Mouse (Mus musculus): ENCODE data around the gene Bpifa5. TPM values are rescaled to one million over a fixed set of nuclear protein-coding genes. Genes with fewer than 3 reads are reported as not detected.
"Not testable (repeated sequence)": the region's sequence is repeated elsewhere in the genome, so short reads cannot be mapped to it uniquely, and the experiment has no call there.

Bpifa5 gene
- polyA plus RNA-seq, 1 experiment: not detected

DNA sequence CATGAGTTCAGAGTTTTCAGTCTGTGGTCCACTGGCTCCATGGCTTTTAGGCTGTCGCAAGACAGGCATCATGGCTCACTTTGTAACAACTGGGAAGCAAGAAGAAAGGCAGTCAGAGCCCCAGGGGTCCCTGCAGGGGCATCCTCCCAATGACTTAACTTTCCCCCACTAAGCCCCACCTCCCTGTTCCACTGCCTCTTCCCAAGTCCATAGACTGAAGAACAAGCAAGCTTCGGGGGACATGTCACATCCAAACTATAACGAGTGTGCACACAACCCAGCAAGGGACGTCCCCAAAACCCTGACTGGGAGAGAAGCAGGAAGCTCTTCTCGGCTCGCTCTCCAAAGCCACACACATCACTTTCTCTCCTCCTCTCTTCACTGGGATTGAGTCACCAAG, 9.2 kb downstream of the Bpifa5 start:
- Histone ChIP-seq H3K4me3 (replicated peaks; ENCODE audit: control insufficient read depth, low read depth, low read length) (no peak overlapping the region), H3K4me1 (ENCODE audit: control insufficient read depth, insufficient read depth, low read length) (no peaks in the 10 kb centered on the region), H3K27ac (ENCODE audit: control insufficient read depth, insufficient read depth, low read depth, low read length, poor library complexity) (no peak overlapping the region)
- TF ChIP-seq POLR2A (IDR thresholded peaks at IDR 0.05; ENCODE audit: borderline replicate concordance, control insufficient read depth, low read depth, low read length): no peak
- no peak for TF ChIP-seq CTCF (IDR thresholded peaks at IDR 0.05; ENCODE audit: control insufficient read depth, insufficient read depth, low read length)
- 60% methylated on average over 6 of the region's 6 CpGs for WGBS

DNA sequence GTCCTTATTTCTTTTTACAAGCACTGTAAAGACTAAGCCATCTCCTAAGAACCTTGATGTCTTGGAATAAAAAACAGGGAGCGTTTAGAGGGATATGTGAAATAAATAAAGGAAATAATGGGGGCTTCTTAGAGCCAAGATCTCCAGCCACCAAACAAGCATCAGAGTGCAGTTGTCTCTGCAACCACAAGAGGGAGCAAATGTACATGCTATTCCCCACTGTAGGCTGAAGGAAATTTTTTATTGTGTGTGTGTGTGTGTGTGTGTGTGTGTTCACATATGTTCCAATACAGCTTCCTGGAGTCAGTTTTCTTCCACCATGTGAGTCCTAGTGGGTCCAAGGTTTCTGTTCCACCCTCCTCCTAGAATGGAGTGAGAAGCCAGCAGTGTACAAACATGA, 10.9 kb downstream of the Bpifa5 start:
- H3K4me1 ChIP-seq (ENCODE audit: control insufficient read depth, insufficient read depth, low read length): no peaks in the 10 kb centered on the region
- H3K4me3 ChIP-seq (replicated peaks; ENCODE audit: control insufficient read depth, low read depth, low read length): no peak overlapping the region
- no peak overlapping the region for H3K27ac ChIP-seq (ENCODE audit: control insufficient read depth, insufficient read depth, low read depth, low read length, poor library complexity)
- WGBS: 36% methylated on average over 1 of the region's 1 CpGs
- no peak for TF ChIP-seq CTCF (IDR thresholded peaks at IDR 0.05; ENCODE audit: control insufficient read depth, insufficient read depth, low read length)

DNA sequence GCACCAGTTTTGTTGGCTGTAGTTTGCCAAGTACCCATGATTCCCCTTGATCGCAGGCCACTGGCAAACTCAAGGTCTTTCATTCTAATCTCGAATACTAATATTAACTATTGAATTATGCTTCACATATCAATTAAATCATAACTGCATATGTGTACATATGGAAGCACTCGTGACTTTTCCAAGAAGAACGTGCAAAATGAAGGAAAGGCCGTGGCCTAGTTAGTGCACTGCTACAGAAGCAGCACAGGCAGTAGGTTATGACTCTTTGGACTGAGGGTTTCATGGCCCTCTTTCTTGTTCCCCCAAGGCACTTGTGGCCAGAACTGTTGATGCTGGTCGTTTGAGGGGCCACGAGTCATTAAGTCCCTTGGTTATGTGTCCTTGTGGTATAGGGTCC, 19.5 kb downstream of the Bpifa5 start:
- H3K4me3 ChIP-seq (replicated peaks; ENCODE audit: control insufficient read depth, low read depth, low read length); H3K27ac ChIP-seq (ENCODE audit: control insufficient read depth, insufficient read depth, low read depth, low read length, poor library complexity); H3K4me1 ChIP-seq (ENCODE audit: control insufficient read depth, insufficient read depth, low read length): not testable (repeated sequence)
- 76% methylated on average over 7 of the region's 7 CpGs for WGBS

DNA sequence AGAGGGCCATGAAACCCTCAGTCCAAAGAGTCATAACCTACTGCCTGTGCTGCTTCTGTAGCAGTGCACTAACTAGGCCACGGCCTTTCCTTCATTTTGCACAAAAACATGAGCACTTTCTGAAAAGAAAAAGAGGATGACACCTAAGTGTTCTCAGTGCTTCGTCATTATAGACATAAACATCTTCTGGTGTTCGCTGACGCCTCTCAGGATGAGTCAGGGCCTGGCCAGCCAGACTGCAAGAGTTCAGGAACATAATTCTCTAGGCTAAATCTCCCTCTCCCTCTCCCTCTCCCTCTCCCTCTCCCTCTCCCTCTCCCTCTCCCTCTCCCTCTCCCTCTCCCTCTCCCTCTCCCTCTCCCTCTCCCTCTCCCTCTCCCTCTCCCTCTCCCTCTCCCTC, 20.7 kb downstream of the Bpifa5 start:
- WGBS: 76% methylated on average over 4 of the region's 4 CpGs
- H3K27ac ChIP-seq (ENCODE audit: control insufficient read depth, insufficient read depth, low read depth, low read length, poor library complexity); H3K4me1 ChIP-seq (ENCODE audit: control insufficient read depth, insufficient read depth, low read length); H3K4me3 ChIP-seq (replicated peaks; ENCODE audit: control insufficient read depth, low read depth, low read length): not testable (repeated sequence)

DNA sequence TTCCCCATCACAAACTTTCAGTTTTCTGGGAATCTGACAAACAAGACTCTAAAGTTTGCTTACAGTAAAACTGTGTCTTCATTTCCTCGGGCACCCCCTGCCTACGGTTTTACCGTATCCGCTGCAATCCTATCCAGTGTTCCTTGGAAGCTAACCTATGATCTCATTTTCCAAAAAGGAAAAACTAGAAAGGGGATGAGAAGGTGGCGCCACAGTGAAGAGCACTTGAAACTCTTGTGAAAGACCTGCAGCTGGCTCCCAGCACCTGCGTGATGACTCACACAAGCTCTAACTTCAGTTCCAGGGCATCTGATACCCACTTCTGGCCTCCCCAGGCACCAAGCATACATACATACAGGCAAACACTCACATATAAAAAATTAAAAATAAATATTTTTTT, 22.9 kb downstream of the Bpifa5 start:
- no peak for TF ChIP-seq POLR2A (IDR thresholded peaks at IDR 0.05; ENCODE audit: borderline replicate concordance, control insufficient read depth, low read depth, low read length)
- no peak for TF ChIP-seq CTCF (IDR thresholded peaks at IDR 0.05; ENCODE audit: control insufficient read depth, insufficient read depth, low read length)
- 77% methylated on average over 6 of the region's 6 CpGs for WGBS
- H3K4me1 ChIP-seq (ENCODE audit: control insufficient read depth, insufficient read depth, low read length): no peaks in the 10 kb centered on the region
- H3K4me3 ChIP-seq (replicated peaks; ENCODE audit: control insufficient read depth, low read depth, low read length): no peak overlapping the region
- no peak overlapping the region for H3K27ac ChIP-seq (ENCODE audit: control insufficient read depth, insufficient read depth, low read depth, low read length, poor library complexity)

DNA sequence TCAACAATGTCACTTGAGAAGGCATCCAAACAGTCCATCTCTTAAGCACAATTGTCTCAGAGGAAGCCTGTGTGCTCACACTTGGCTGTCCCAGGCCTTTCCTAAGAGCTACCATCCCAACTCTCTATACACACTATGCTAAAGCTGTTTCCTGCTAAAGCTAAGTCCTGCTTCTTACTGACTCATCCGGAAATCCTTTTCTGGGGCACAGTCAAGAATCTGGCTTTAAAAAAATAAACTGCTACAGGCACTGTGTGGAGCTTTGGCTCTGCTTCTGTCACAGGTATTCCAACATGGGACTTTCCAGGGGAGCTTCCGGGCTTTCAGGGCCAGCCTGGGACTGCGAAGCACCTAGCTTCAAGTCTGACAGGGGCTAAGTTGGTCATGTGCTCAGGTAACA, 23.3 kb downstream of the Bpifa5 start:
- no peaks in the 10 kb centered on the region for H3K4me1 ChIP-seq (ENCODE audit: control insufficient read depth, insufficient read depth, low read length)
- H3K4me3 ChIP-seq (replicated peaks; ENCODE audit: control insufficient read depth, low read depth, low read length): no peak overlapping the region
- TF ChIP-seq POLR2A (IDR thresholded peaks at IDR 0.05; ENCODE audit: borderline replicate concordance, control insufficient read depth, low read depth, low read length) (no peak), CTCF (IDR thresholded peaks at IDR 0.05; ENCODE audit: control insufficient read depth, insufficient read depth, low read length) (no peak)
- WGBS: 52% methylated on average over 3 of the region's 3 CpGs
- H3K27ac ChIP-seq (ENCODE audit: control insufficient read depth, insufficient read depth, low read depth, low read length, poor library complexity): no peak overlapping the region

DNA sequence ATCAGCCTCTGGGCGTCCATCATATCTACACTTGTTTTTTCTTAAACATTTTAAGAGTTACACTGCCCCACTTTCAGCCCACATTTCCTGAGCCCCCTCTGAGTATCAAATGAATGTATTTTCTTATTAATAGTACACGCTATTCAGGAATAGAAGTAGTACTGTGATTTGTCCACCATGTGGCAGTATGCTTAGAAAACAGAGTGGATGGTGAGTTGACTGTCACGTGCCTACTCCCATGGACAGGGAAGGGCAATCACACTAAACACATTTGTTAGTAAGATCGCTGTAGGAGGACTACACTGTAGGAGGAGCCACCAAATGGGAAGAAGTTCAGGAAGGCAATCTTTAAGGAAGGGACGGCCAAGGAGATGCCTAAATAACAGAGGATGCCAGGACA, 25.1 kb downstream of the Bpifa5 start:
- WGBS: 29% methylated on average over 5 of the region's 5 CpGs
- Histone ChIP-seq H3K4me1 (ENCODE audit: control insufficient read depth, insufficient read depth, low read length) (no peaks in the 10 kb centered on the region), H3K27ac (ENCODE audit: control insufficient read depth, insufficient read depth, low read depth, low read length, poor library complexity) (no peak overlapping the region), H3K4me3 (replicated peaks; ENCODE audit: control insufficient read depth, low read depth, low read length) (no peak overlapping the region)
- TF ChIP-seq POLR2A (IDR thresholded peaks at IDR 0.05; ENCODE audit: borderline replicate concordance, control insufficient read depth, low read depth, low read length): no peak
- no peak for TF ChIP-seq CTCF (IDR thresholded peaks at IDR 0.05; ENCODE audit: control insufficient read depth, insufficient read depth, low read length)

DNA sequence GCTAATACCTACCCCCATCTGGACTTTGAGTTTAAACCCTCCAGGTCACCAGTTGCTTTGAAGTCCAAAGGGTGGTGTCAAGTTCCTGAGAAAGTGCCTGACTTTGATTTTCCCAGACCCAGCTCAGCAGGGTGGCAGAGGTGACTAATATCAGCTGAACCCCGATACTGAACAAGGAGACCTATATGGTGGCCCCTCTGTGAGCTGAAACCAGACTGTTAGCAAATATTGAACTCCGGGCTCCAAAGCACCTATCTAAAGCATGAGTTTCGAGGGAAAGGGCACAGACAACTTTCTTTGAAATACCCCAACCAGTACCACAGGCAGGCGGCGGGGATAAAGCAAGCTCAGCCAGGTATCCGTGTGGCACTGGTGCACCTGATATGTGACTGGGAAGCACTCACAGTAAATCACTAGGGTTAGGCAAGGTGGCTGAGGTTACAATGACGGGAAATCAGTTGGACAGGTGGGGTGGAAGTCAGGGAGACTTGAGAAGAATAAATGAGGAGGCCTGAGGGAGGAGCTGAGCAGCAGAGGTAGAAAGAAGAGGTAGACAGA, 27.5 kb downstream of the Bpifa5 start:
- H3K4me1 ChIP-seq (ENCODE audit: control insufficient read depth, insufficient read depth, low read length): no peaks in the 10 kb centered on the region
- 77% methylated on average over 7 of the region's 7 CpGs for WGBS
- no peak overlapping the region for H3K4me3 ChIP-seq (replicated peaks; ENCODE audit: control insufficient read depth, low read depth, low read length)
- no peak for TF ChIP-seq POLR2A (IDR thresholded peaks at IDR 0.05; ENCODE audit: borderline replicate concordance, control insufficient read depth, low read depth, low read length)
- no peak for TF ChIP-seq CTCF (IDR thresholded peaks at IDR 0.05; ENCODE audit: control insufficient read depth, insufficient read depth, low read length)
- H3K27ac ChIP-seq (ENCODE audit: control insufficient read depth, insufficient read depth, low read depth, low read length, poor library complexity): no peak overlapping the region

DNA sequence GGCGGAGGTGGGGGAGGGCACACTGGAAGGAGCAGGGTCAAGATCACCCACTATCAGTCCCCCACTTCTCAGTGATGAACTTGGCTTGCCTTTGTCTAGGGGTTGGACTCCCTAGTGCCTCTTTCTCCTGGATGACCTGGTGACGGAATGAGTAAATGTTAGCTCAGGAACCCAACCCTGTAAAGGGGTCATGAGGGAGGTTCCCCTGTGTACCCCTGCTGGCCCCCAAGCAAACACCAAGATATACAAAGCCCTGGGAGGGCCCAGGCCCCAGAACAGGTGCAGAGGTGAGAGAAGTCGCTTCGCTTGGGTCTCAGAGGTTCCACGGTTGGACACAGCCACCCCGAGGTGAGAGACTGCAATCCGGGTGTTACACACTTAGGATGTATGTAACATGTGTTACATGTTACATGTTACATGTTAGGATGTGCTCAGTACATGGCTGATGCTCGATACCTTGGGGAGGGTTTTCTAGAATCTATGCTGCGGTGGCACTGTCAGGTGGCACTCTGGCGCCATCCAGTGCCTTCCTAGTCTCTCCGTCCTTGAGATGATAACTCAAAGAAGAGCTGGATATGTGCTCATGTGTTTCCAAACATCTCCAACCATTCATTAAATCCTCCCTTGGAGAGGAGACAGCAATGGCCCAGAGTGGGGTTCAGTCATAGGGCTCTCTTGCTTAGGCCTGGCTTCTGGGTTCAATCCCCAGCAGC, 28.3 kb downstream of the Bpifa5 start, which contains the start of gene Bpifb1:
Gene Bpifb1 (plus strand): TSS at position 273 of the 713 bp plus-strand sequence.
- 85% methylated on average over 11 of the region's 11 CpGs for WGBS
- no peak for TF ChIP-seq CTCF (IDR thresholded peaks at IDR 0.05; ENCODE audit: control insufficient read depth, insufficient read depth, low read length)
- TF ChIP-seq POLR2A (IDR thresholded peaks at IDR 0.05; ENCODE audit: borderline replicate concordance, control insufficient read depth, low read depth, low read length): no peak
- Histone ChIP-seq H3K4me1 (ENCODE audit: control insufficient read depth, insufficient read depth, low read length) (no peaks in the 10 kb centered on the region), H3K27ac (ENCODE audit: control insufficient read depth, insufficient read depth, low read depth, low read length, poor library complexity) (no peak within 1 kb of the TSS), H3K4me3 (replicated peaks; ENCODE audit: control insufficient read depth, low read depth, low read length) (no peak within 1 kb of the TSS)
